Mouse (Mus musculus) neutrophil, adult 5-6 weeks (primary cell): ENCODE results near the gene Nfatc2ip. TPM values are rescaled to one million over a fixed set of nuclear protein-coding genes. Genes with fewer than 3 reads are reported as not detected.

Experiments used
- ATAC-seq: fragments of 151-379, 151-347 bp; 2 replicates; pipeline ENCODE4 v1.8.0; 2017; ENCODE audit warnings: mild to moderate bottlenecking, moderate TSS enrichment; ENCODE audit not compliant: insufficient number of reproducible peaks, poor library complexity, low FRiP score, severe bottlenecking; ENCODE audit errors: extremely low read depth
- total RNA-seq: library from RNA; stranded (forward); fragments of 200-1000 nt; gene quantifications from 2 replicates; pipeline ENCODE4 v1.2.3, GENCODE M21; 2017

The Nfatc2ip gene
- 13.9 and 14.1 TPM in 2 replicates for total RNA-seq

DNA sequence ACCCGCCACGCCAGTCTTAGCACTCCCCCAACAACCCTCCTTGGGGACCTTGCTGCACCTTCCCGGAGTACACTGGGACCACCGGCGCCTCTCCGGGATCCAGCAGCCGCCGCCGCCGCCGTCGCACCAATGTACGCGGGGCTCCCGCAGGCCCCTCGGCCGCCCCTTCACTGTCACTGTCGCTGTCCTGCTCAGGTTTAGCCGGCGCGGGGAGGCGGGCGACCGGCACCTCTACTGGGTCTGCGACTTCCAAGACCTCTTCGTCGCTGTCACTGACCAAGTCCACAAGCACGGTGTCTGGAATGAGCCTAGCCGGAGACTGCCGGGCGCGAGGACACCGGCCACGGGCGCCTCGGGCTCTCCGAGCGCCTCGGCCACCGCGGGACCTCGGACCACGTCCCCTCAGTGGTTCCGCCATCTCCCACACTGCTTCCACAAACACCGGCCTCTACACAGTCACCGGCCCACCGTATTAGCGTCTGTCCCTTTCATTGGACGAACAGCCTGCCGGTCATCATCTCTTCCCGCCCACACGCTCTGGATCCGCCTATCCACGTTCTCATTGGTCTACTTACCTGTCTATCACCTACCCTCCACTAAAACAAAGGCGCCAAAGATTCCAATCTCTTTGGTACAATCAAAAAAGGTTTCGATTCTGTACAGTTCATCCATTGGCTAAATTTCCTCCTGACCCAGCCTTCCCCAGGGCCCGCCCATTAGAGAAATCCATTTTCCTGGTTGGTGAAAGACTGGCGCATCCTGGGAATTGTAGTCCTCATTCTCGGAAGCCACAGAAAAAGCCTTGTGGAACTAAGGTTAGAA is at the start of gene Nfatc2ip:
Gene Nfatc2ip (minus strand): TSS at position 440 of the 822 bp plus-strand sequence.
- peak; percentile 96 for ATAC-seq

GRCm38 (mm10) chr7:126446217-126446616 is 49.7 kb upstream of the Nfatc2ip start:
- ATAC-seq = no peak

DNA sequence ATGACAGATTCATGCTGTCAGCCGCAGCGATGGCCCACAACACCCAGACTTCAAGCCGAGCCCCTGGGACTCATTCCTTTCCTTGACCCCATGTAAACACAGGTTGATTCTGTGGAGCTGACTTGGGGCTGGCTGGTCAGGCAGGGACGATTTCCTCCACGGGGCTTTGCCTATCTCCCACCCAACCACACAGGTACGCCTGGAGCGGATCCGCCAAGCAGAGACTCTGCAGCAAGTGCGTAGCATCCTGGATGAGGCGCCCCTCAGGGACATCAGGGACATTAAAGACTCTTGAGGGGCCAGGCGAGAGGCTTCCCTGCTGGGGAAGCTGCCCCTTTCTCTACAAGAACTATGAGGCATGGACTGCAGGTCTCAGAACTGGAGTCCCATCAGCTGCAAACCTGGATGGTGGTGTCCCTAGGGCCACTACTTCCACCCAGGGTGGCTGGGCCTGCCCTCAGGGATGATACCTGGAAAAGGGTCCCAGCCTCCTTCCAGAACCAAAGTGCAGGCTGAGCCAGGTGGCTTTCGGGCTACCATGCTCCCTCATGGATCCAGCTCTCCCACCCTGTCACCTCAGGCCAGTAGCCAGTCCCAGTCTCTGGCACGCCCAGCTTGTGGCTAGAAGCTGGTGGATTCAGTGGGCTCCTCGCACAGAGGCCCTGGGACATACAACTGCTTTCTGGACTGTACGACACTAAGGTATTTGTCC is 48.7 kb upstream of the Nfatc2ip start:
- no peak for ATAC-seq

- no peak for ATAC-seq
Observed at GRCm38 (mm10) chr7:126444536-126444935, 48.0 kb upstream of the Nfatc2ip start.

DNA sequence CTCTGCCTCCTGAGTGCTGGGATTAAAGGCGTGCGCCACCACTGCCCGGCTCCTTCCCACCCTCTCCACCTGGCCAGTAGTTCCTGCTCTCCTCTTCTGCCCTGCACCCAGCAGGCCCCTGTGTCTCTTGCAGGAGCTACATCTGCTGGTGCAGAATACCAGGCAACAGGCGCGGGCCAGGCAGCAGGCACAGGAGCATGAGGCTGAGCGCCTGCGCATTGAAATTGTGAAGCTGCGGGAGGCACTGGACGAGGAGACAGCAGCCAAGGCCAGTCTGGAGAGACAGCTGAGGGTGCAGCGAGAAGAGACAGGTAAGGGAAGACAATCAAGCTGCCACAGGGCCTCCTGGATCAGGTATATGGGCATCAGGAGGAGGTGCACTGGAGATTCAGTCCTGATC is 47.5 kb upstream of the Nfatc2ip start:
- no peak for ATAC-seq

DNA sequence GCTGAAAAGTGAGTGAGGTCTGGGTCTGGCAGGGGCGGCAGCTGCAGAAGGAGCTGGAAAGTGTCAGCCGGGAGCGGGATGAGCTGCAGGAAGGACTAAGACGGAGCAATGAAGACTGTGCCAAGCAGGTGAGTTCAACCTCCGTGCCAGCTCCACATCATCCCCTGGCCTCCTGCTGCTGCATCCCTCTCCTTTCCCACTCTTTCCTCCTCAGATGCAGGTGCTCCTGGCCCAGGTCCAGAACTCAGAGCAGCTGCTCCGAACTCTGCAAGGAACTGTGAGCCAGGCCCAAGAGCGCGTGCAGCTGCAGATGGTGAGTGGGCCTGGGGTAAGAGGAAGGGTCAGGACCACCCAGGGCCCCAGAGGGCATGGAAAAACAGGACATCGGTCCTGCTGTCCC is 43.6 kb upstream of the Nfatc2ip start:
- ATAC-seq = no peak

- peak; percentile 72; the same call in 1 of the 2 replicates for ATAC-seq
Observed at GRCm38 (mm10) chr7:126436851-126437250, 40.3 kb upstream of the Nfatc2ip start.

GRCm38 (mm10) chr7:126435801-126436200 is 39.3 kb upstream of the Nfatc2ip start:
- no peak for ATAC-seq

DNA sequence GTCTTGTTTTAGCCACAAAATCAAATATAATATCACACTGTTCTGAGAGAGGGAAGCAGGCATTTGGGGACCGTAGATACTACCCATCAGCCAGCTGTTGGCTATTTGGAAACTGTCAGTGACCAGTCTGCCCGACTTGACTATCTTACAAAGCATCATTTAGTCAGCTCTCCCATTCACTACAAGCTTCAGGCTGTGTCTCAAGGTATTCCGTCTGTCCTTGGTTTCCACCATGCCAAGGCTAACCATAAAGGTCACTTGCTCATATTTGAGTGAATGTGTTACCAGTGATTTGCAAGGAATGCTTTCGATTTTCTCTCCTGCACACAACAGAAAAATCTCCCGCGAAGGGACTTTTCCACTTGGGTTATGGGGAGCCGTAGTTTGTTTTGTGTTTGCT is 38.2 kb upstream of the Nfatc2ip start:
- ATAC-seq = no peak

GRCm38 (mm10) chr7:126430167-126430566 is 33.6 kb upstream of the Nfatc2ip start:
- ATAC-seq = no peak

DNA sequence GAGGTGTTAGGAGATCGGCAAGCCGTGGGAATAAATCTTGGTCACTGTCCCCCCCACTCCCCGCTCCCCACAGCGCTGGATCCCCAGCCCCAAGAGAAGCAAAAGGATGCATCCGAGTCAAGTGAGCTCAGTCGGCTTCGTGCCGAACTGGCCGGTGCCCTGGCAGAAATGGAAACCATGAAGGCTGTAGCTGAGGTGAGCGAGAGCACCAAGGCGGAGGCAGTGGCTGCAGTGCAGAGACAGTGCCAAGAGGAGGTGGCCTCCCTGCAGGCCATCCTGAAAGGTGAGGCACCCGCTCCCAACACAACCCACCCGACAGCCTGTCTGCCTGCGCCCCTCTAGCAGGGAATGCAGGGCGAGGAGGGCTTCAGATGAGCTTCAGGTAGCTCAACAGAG is 33.0 kb upstream of the Nfatc2ip start:
- peak; percentile 3; the same call in 1 of the 2 replicates for ATAC-seq

GRCm38 (mm10) chr7:126428631-126429502 is 32.3 kb upstream of the Nfatc2ip start, which contains the start of gene Rabep2:
Gene Rabep2 (plus strand): TSS chr7:126428759.
- ATAC-seq = peak; percentile 62

DNA sequence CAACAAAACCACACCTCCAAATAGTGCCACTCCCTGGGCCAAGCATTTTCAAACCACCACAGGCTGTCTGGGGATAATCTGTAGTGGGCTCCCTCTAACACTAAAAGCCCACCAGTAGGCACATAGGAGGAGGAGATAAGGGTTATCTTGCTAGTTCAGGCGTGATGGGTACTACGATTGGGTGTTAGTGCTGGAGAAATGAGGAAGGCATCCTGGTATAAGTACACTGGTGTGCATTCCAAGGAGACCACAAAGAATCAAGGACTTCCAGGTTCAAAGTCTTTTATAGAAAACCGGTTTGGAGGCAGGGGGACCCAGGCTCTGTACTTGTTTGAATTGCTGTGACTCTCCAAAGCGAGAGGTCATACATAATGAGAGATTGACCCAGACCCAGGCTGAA is 31.6 kb upstream of the Nfatc2ip start:
- no peak for ATAC-seq

DNA sequence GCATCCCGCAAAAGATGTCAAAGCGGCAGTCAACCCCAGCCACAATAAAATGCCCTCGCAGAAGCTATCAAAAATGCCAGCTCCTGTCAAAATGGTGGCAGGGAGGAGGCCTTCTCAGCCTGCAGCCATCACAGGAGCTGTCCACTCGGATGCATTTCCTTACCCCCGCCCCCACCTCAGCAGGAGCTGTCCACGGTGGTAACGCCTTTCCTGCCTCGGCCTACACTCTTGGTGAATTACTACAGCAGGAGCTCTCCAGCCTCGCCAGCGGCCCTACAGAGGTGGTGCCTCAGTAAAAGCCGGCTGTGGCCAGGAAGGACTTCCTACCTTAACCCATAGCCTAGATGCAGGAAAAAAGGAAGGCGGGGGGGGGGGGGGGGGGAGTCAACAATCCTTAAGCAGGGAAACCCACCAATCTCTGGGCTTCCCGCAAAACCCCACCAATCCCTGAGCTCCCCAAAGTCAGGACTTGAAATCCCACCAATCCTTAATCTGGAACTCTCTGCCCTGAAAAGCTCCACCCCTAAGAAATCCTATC is 30.9 kb upstream of the Nfatc2ip start:
- no peak for ATAC-seq

DNA sequence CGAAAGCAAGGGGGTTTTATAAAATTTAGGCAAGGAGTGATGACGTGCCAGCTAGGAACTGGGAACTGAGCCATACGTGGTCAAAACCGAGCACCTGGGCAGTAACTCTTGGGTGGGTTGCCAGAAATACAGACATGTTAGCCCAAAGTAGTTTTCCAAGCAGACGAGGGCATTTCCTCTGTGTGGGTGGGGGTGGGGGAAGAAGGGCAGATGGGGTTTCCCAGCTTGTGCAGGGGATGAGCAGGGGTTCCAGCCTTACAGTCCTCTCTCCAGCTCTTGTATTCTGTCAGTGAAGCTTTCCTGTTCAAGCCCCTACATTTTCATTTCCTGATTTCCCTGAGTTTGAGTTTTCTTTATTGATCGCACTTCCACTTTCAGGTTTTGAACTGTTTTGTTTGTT is 27.6 kb upstream of the Nfatc2ip start:
- ATAC-seq = no peak

- ATAC-seq = peak; percentile 89
Observed at GRCm38 (mm10) chr7:126421756-126422155, 25.2 kb upstream of the Nfatc2ip start.

- ATAC-seq = no peak
Observed at GRCm38 (mm10) chr7:126418496-126418895, 22.0 kb upstream of the Nfatc2ip start.

DNA sequence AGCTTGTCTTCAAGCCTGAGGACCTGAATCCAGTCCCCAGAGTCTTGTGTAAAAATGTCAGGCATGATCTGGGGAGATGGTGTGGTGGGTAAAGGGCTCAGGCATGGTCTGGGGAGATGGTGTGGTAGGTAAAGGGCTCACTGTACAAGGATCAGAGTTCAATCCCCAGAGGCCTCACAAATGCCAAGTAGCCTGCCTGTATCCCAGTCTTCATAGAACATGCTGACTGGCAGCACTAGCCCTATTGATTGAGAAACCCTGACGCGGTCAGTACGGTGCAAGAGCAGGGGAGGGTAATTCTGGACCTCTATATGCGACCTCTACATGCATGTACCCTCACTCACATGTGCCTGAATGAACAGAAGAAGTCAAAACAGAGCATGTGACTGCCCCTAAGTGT is 21.1 kb upstream of the Nfatc2ip start:
- no peak for ATAC-seq

GRCm38 (mm10) chr7:126417045-126417444 is 20.5 kb upstream of the Nfatc2ip start:
- ATAC-seq = no peak
